24 mouse cellular contexts compared by ENCODE assay signal in the genomic region with DNA sequence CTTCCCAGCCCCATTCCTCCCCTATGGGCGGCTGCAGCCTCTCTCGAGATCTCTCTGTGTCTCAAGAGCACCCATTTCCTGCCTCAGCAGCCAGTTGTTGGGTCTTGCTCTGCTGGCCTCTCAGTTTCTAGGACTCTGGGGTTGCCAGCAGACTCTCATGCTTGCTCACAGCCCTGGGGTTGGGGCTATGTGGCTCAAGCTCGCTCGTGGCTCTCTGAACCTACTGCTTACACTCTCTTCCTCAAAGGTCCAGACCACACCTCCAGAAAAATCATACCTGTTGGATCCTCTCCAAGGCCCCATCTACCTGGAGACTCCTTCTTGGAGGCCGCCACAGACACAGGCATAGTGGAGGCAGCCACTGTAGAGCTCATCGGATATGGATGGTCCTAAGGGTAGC. TPM values are rescaled to one million over a fixed set of nuclear protein-coding genes. Genes with fewer than 3 reads are reported as not detected.
DNase-seq lines count a peak whose midpoint lies in the region; ATAC-seq and TF ChIP-seq lines count a peak whose summit lies in the region.
"Had no signal": no experiment of that assay in that cellular context is flagged by ENCODE, and none has a peak within 500 bp of the region (broad histone marks: within the 10 kb centered on the region; RNA-seq: fewer than 3 reads in every experiment).

No protein-coding gene starts in this region.

- 85% methylated on average over 6 of the region's 6 CpGs for WGBS in heart, embryonic 12.5 days
- WGBS in intestine, postnatal 0 days, result 52% methylated on average over 6 of the region's 6 CpGs

- DNase-seq in heart, adult 11 months, result peak; percentile 79
- DNase-seq in kidney, postnatal 10 days, result peak; percentile 3
- DNase-seq in kidney, postnatal 25 days, result no peak
- DNase-seq in testis, postnatal 10 days (ENCODE audit: low spot score), result peak; percentile 35
- no peak for DNase-seq in testis, postnatal 14 days (ENCODE audit: low spot score)
- DNase-seq: adrenal gland, adult 8-10 months; adrenal gland, postnatal 14 days; adrenal gland, postnatal 36 days; B cell, adult 2 months; cerebellum, adult 11-12 months; cerebellum, adult 2 months; cerebellum, adult 9-10 months had no signal

- H3K9ac ChIP-seq in heart, embryonic 12.5 days, result no peak overlapping the region
- no peak overlapping the region for H3K9ac ChIP-seq in intestine, postnatal 0 days (ENCODE audit: low read depth, low read length)
- H3K9ac ChIP-seq: embryonic facial prominence, embryonic 12.5 days had no signal

- no peak for ATAC-seq in heart, embryonic 12.5 days (ENCODE audit: insufficient number of reproducible peaks, low FRiP score)
- no peak for ATAC-seq in intestine, postnatal 0 days
- ATAC-seq: activated CD4-positive, CD25-positive, alpha-beta regulatory T cell, adult 4 months; CD4-positive, CD25-positive, alpha-beta regulatory T cell, adult 4 months; forebrain, embryonic 14.5 days; Patski had no signal

- H3K27ac ChIP-seq in heart, embryonic 12.5 days (ENCODE audit: poor library complexity, severe bottlenecking), result no peak overlapping the region
- peak overlapping the region; percentile 71; the same call in 1 of the 2 replicates for H3K27ac ChIP-seq in intestine, postnatal 0 days (ENCODE audit: low read depth, low read length)
- H3K27ac ChIP-seq: embryonic facial prominence, embryonic 10.5 days; embryonic facial prominence, embryonic 12.5 days had no signal

- peaks cover 11% of the 10 kb centered on the region for H3K4me1 ChIP-seq in heart, embryonic 12.5 days (replicated peaks)
- peaks cover 8% of the 10 kb centered on the region; the same call in 1 of the 2 replicates for H3K4me1 ChIP-seq in intestine, postnatal 0 days (replicated peaks; ENCODE audit: control insufficient read depth, insufficient read depth, low read length)

- no peak for TF ChIP-seq CTCF in intestine, postnatal 0 days (IDR thresholded peaks at IDR 0.05; ENCODE audit: low read depth)

- H3K27me3 ChIP-seq in heart, embryonic 12.5 days (replicated peaks), result no peaks in the 10 kb centered on the region
- no peaks in the 10 kb centered on the region for H3K27me3 ChIP-seq in intestine, postnatal 0 days (replicated peaks; ENCODE audit: control insufficient read depth, insufficient read depth, low read length)
- H3K27me3 ChIP-seq: CH12.LX; embryonic facial prominence, embryonic 12.5 days; Patski had no signal

- H3K9me3 ChIP-seq in heart, embryonic 12.5 days (replicated peaks), result no peaks in the 10 kb centered on the region
- H3K9me3 ChIP-seq in intestine, postnatal 0 days (ENCODE audit: control insufficient read depth), result no peaks in the 10 kb centered on the region
- H3K9me3 ChIP-seq: embryonic facial prominence, embryonic 10.5 days; embryonic facial prominence, embryonic 12.5 days; G1E had no signal

- no peaks in the 10 kb centered on the region for H3K36me3 ChIP-seq in heart, embryonic 12.5 days
- H3K36me3 ChIP-seq in intestine, postnatal 0 days (ENCODE audit: control insufficient read depth, insufficient read depth), result no peaks in the 10 kb centered on the region
- H3K36me3 ChIP-seq: embryonic facial prominence, embryonic 10.5 days; embryonic facial prominence, embryonic 12.5 days; G1E had no signal

- no peak overlapping the region for H3K4me2 ChIP-seq in heart, embryonic 12.5 days
- H3K4me2 ChIP-seq in intestine, postnatal 0 days (replicated peaks; ENCODE audit: low read depth), result peak overlapping the region; percentile 57
- H3K4me2 ChIP-seq: embryonic facial prominence, embryonic 12.5 days had no signal

- no peak overlapping the region for H3K4me3 ChIP-seq in heart, embryonic 12.5 days
- H3K4me3 ChIP-seq in intestine, postnatal 0 days (ENCODE audit: low read depth, low read length), result no peak overlapping the region
- H3K4me3 ChIP-seq: embryonic facial prominence, embryonic 10.5 days; embryonic facial prominence, embryonic 12.5 days had no signal

RNA-seq across cellular contexts. Expression of a gene that starts 10.9 kb away (rescaled TPM):
- polyA plus RNA-seq in heart, embryonic 12.5 days (2016; fragmentation: Nextera tagmentation; extraction: Ambion mirVana), result 0.09 TPM in 1 of 2 replicates, not detected in the other
- polyA plus RNA-seq in intestine, postnatal 0 days (2015; fragmentation: Nextera tagmentation; extraction: Ambion mirVana), result 42.0 and 48.5 TPM in 2 replicates
- polyA plus RNA-seq: activated CD4-positive, CD25-positive, alpha-beta regulatory T cell, adult 4 months; CD4-positive, CD25-positive, alpha-beta regulatory T cell, adult 4 months; cerebellum, adult 2 months; cortical plate, adult 2 months; forebrain, embryonic 11.5 days; forebrain, embryonic 14.5 days; G1E; Patski had no signal

Comparison
In these comparisons a context has a peak if more than half of its experiments do, and no peak if none do; other contexts are left out.
1. DNase-seq: peak in heart, adult 11 months (single experiment), kidney, postnatal 10 days (single experiment) and testis, postnatal 10 days (single experiment); none in kidney, postnatal 25 days (0 of 2) and testis, postnatal 14 days (single experiment).
2. RNA of a gene that starts 10.9 kb away (polyA plus RNA-seq): 42.0 to 48.5 TPM in intestine, postnatal 0 days; 0.09 TPM in heart, embryonic 12.5 days; every median in the first group is over 10 times any median in the second.